In genomic region chr9:46851336-46851735, GRCm38 (mm10) we compare ENCODE assay signal across 15 mouse cellular contexts.
"Had no signal": no experiment of that assay in that cellular context is flagged by ENCODE, and none has a peak within 500 bp of the region (broad histone marks: within the 10 kb centered on the region; RNA-seq: fewer than 3 reads in every experiment).

No protein-coding gene starts in this region.

- H3K4me1 ChIP-seq: intestine, embryonic 15.5 days; kidney, embryonic 15.5 days; liver, embryonic 13.5 days had no signal

- H3K9ac ChIP-seq: intestine, embryonic 15.5 days; kidney, embryonic 15.5 days; liver, embryonic 13.5 days; midbrain, embryonic 13.5 days had no signal

- H3K27me3 ChIP-seq: intestine, embryonic 15.5 days; kidney, embryonic 15.5 days; liver, embryonic 13.5 days; midbrain, embryonic 13.5 days had no signal

- DNase-seq: kidney, adult 11 months; kidney, adult 8-10 months; kidney, postnatal 10 days; kidney, postnatal 36 days; layer of hippocampus, postnatal 36 days; liver, embryonic 13.5 days; lung, adult 2 months; lung, postnatal 14 days; lung, postnatal 4 days; right cerebral cortex, postnatal 25 days; thymus, postnatal 25 days had no signal

- ATAC-seq: intestine, embryonic 15.5 days; midbrain, embryonic 13.5 days had no signal

- H3K36me3 ChIP-seq: intestine, embryonic 15.5 days; kidney, embryonic 15.5 days; liver, embryonic 13.5 days; midbrain, embryonic 13.5 days had no signal

- H3K9me3 ChIP-seq: intestine, embryonic 15.5 days; kidney, embryonic 15.5 days; liver, embryonic 13.5 days; midbrain, embryonic 13.5 days had no signal

- H3K4me2 ChIP-seq: intestine, embryonic 15.5 days; kidney, embryonic 15.5 days; liver, embryonic 13.5 days; midbrain, embryonic 13.5 days had no signal

- H3K27ac ChIP-seq: intestine, embryonic 15.5 days; kidney, embryonic 15.5 days; left cerebral cortex, adult 2 months; liver, embryonic 13.5 days; midbrain, embryonic 13.5 days had no signal

- H3K4me3 ChIP-seq: intestine, embryonic 15.5 days; kidney, embryonic 15.5 days; left cerebral cortex, adult 2 months; liver, embryonic 13.5 days; midbrain, embryonic 13.5 days had no signal
